Mouse (Mus musculus): ENCODE data around the gene Strip1. TPM values are rescaled to one million over a fixed set of nuclear protein-coding genes. Genes with fewer than 3 reads are reported as not detected.
"Not testable (repeated sequence)": the region's sequence is repeated elsewhere in the genome, so short reads cannot be mapped to it uniquely, and the experiment has no call there.

The Strip1 gene
- total RNA-seq (2021), result 10 to 100 TPM; 31.1 to 33.5 TPM
- long read RNA-seq, experiment 1, transcript Strip1-201 (21 exons, 3,215 nt), result major isoform, 21 of 33 reads
- long read RNA-seq, experiment 1, partial matches to known transcripts, result 7 of 33 reads
- long read RNA-seq, experiment 1, other reads (novel, unspliced or antisense), result 3 of 33 reads
- long read RNA-seq, experiment 2, transcript Strip1-201 (21 exons, 3,215 nt), result major isoform, 16 of 20 reads
- long read RNA-seq, experiment 2, partial matches to known transcripts, result 0 of 20 reads
- long read RNA-seq, experiment 2, other reads (novel, unspliced or antisense), result 3 of 20 reads

DNA sequence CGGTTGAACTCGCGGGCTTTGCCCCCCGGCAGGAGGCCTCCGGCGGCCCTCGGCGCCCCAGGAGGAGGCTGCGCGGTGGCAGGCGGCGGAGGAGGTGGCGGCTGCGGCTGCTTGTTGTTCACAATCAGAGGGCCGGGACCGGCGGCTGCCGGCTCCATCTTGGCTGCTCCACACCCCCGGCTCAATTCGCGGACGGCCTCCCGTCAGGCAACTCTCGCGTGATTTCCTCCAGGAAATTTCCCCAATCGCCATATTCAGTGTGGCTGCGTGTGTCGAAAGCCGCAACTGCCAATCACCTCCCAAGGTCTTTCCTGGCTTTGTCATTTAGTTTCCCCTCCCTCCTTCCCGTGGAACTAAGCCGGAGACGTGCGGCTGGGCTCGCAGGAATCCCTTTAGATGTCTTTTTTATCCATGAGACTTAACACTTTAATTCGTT lies at the start of gene Strip1:
Strip1 (minus strand) TSS at position 172 of the 436 bp plus-strand sequence.
- DNase-seq, result peak; percentile 94 to 95

DNA sequence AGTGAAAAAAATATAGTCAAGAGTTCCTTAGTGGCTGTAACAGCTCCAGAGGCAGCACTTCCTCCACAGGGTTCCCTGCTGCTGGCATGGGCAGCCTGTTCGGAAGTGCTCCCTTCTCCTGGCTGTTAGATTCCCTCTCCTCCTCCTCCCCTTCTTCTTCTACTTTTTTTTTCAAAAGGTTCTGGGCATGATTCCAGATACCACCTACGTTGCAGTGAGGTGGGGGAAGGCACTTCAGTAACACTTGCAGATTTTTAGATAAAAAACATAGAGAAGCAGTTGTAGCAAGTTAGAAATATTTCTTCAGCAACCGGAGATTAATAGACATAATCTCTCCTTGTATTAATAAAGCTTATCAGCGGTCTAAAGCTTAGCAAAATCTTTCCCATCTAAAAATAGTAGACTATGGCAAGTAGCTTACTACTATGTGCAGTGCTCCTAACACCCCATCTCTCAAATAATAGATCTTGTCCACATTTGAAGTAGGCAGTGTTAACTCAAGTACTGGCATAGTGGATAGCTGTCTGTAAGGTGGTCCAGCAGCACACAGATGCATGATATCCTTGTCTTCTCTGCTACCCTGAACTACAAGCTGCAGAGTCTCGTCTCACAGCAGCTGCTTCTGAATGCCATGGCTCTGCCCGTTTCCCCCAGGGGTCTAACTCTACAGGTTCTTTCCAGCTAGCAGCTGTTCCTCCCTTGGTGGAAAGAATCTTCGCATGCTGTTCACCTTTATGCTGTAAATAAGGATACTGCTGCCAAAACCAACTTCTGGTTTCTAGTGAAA lies 49.5 kb upstream of the Strip1 start:
- peak in 1 of 2 experiments; percentile 46 for DNase-seq

DNA sequence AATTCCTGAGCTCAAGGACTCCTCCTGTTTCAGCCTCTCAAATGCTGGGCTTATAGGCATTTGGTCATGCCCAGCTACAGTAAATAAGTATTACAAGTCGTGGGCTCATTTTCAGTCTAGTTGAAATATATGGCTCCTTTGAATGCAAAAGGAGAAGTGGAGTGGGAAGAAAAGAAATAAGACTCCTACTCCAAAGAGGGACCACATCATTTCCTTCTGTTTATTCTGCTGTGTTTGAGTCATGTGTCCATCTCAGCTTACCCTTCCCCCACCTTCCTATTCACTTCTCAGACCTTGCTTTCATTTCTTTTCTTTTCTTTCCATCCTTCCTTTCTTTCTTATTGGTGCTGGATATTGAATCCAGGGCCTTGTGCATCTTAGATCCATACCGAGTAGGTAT lies 40.0 kb upstream of the Strip1 start:
- DNase-seq, result no peak

DNA sequence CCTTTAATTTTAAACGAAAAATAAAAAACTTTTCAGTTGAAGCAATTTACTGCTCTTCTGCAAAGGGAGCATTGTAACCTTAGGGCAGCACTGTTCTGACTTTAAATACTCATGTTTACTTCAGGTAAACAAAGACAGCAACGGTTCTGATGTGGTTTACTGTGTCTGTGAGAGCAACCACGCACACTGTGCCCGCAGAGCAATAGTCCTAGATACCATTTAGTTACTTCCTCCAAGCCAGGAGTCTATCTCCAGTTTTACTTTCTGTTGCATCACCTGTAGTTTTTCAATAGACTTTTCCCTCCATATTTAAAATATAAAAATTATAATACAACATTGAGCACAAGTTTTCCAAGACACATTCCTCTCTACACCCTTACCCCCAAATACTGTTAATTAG lies 39.0 kb upstream of the Strip1 start:
- no peak for DNase-seq

DNA sequence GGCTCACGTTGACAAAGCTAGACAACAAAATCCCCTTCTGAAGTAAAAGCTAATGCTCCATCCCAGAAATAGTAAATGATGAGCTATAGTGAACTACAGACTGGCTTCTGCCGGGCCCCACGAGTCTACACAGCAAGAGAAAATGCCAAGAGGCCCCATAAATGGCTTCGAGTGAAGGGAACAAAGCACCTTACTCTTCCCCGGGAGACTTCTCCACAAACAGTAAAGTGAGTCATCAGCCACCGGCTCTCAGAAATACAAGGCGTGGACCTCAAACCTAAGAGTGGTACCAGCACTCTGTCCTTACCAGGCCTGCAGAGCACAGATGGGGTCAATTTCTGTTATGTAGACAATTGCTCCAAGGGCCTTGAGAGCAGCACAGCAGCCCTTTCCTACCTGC lies 37.3 kb upstream of the Strip1 start:
- DNase-seq, result no peak

DNA sequence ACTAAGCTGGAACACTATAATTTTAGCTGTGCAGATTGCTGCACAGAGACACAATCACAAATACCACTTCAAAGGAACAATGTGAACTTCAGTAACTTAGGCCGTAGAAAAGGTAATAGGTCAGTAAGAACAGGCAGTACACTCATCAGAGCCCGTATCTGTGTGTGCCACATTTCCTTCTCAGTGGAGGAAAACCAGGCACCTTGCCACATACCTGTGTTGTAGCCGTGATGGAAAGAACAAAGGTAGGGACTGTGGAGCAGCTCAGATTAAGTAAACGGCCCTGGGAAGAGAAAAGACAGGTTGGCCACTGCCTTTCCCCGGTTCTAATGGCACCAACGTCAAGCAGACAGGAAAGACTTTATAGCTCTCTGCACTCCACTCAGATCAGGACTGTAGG lies 35.9 kb upstream of the Strip1 start:
- no peak for DNase-seq

DNA sequence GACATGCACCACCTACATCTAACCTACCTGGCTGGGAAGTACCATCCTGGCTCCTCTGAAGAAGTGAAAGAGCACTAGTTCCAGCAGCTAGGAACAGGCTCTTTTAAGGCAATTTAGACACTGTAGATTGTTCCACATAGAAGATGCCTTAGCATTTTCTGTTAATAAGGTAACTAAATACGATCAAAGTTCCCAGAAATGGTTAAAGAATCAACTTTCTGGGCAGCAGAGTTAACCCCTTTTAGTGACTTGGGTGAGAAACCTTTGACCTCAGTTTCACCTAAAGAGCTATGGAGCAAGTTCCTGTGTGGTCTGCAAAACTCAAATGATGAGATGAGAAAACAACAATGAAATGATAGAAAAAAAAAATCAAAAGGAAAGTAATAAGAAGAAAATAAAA lies 33.1 kb upstream of the Strip1 start:
- DNase-seq, result no peak

DNA sequence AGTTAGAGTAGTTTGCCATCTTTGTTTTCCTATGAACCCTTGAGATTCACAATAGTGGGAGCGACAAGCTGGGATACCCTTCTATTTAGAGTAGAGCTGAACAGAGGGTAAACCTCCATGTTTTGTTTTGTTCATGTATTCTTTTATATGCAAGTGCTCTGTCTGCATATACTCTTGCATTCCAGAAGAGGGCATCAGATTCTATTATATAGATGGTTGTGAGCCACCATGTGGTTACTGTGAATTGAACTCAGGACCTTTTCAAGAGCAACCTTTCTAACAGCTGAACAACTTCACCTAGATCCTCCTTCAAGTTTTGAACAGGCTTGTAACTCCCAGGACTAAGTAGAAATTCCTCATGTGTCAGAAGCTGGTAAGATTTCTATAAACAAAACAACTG lies 27.5 kb upstream of the Strip1 start:
- no peak for DNase-seq

DNA sequence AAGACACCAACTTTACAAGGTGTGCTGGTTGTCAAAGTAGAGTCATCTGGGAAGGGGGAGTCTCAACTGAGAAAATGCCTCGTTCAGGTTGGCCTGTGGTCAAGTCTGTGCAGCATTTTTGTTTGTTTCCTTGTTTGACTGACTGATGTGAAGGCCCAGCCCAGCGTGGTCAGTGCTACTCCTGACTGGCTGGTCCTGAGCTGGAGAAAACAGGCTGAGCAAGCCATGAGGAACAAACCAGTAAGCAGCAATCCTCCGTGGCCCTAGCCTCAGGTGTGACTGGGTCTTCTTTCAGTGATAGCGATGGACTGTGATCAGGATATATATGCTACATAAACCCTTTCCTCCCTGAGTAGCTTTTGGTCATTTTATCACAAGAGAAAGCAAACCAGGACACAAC lies 25.4 kb upstream of the Strip1 start:
- no peak for DNase-seq

DNA sequence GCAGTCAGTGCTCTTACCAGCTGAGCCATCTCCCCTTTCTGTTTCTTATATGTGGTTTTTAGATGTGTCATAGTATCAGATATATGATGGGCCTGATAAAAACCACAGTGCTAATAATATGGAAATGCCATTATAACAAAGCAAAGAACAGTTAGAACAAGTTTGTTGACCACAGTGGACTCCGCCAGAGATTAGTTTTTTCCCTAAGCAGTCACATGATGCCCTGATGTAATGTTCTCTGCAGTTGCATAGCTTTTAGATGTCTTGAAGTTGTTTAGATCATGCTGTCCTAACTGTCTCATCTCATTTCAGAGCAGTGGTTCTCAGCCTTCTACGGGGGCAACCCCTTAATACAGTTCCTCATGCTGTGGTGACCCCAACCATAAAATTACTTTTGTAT lies 24.7 kb upstream of the Strip1 start:
- no peak for DNase-seq

DNA sequence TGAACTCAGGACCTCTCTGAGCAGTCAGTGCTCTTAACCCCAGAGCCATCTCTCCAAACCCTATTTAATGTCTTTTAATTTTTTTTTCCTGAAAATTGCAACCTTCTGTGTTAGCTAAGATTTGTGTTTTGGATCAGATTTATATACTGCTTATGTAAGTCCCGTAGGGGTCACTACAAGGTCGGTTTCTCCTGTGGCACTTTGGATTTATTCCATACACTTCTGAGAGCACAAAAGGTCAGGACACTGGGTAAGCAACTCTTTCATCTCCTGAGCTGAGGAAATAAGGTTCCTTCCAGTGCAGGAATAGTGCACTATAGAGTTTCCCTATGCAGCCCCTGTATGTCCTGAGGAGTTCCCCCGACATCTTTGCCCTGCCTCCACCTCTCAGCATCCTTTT lies 24.0 kb upstream of the Strip1 start:
- no peak for DNase-seq

DNA sequence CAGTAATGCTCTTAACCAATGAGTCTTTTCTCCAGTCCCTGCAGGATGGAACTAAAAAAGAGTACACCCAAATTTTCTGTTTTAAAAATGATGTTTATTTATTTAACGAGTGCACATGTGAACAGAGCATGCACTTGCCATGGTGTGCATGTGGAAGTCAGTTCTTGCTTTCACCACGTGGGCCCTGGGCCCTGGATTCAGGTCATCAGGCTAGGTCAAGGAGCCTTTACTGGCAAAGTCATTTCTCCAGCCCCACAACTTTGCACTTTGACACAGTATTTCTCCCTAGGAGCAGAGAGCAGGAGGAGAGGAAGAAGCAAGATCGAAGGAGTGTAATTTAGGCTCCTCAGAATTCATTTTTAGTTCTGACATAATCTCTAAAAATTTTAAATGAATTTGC lies 23.4 kb upstream of the Strip1 start:
- peak in 1 of 2 experiments; percentile 15 for DNase-seq

DNA sequence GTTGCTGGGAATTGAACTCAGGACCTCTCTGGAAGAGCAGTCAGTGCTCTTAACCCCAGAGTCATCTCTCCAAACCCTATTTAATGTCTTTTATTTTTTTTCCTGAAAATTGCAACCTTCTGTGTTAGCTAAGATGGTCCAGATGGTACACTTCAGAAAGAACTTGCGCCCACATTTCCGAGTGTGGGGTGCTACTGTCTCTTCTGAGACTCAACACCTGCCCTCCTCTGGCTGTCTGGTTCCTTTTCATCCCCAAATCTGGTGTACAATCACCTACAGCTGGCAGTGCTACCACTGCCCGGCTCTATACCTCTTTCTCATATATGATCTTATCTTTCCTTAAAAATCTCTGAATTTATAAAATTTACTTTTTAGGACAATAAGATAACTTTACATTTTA lies 21.5 kb upstream of the Strip1 start:
- DNase-seq, result no peak

DNA sequence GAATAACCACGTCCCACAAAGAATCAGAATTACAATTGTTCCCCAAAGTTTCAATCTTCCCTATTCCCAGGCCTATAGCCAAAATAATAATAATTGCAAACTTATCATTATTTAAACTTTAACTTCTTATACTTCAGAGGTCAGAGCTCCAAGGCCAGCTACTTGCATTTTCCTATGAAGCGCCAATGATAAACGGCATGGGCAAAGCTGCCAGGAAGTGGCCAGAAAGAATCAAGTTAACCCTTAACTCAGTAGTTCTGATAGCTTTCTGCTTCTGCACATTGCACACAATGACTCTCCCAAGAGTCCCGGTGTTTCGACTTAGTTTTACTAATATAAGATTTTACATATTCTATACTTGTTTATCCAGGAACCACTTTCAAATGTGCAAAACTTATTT lies 18.8 kb upstream of the Strip1 start:
- DNase-seq, result not testable (repeated sequence)

DNA sequence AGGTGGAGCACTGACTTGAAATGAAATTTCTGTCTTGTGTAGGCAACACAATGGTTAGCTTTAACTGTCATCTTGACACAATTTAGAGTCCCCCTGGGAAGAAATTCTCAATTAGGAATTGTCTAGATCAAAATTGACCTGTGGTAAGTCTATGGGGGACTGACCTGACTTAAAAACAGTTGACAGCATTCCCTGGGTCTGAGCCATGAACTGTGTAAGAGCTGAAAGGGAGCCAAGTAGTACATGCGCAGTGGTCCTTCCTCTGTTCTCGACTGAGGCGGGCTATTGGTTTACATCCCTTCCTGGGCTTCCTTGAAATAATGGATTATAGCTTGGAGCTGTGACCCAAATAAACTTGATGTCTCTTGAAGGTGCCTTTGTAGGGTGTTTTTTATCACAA lies 15.5 kb upstream of the Strip1 start:
- peak in 1 of 2 experiments; percentile 24 for DNase-seq

DNA sequence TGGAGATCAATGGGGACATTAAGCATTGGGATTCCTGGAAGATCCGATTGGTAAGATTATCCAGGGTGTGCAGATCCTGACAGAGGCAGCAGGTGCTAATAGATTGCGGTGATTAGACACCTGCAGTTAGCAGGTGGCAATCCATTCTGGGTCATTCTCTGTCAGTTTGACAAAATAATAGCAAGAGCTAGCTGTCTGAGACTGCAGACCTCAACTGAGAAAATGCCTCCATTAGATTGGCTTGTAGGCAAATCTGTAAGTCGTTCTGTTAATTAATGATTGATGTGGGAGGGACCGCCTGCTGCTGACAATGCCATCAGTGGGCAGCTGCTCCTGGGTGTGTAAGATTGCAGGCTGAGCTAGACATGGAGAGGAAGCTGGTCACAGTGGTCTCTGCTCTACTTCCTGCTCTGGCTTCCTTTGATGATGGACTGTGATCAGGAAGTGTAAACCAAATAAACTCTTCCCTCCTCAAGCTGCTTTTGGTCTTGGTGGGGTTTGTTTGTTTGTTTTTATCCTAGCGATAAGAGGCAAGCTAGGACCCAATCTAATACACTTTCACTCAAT lies 6.2 kb upstream of the Strip1 start:
- DNase-seq, result no peak

DNA sequence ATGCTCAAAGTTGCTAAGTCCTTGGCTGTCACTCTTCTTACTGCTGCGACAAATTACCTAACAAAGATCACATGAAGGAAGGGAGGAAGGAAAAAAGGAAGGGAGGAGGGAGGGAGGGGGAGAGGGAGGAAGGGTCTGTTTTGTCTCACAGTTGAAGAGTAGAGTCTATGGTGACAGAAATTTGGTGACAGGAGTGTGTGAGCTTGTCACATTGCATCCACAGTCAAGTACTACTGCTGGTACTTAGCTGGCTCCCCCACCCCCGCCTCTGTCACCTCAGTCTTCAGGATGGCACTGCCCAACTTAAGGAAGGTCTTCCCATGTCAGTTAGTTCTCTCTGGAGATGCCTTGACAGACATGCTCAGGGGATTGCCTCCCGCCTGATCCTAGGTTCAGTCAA lies 4.7 kb upstream of the Strip1 start:
- no peak for DNase-seq

DNA sequence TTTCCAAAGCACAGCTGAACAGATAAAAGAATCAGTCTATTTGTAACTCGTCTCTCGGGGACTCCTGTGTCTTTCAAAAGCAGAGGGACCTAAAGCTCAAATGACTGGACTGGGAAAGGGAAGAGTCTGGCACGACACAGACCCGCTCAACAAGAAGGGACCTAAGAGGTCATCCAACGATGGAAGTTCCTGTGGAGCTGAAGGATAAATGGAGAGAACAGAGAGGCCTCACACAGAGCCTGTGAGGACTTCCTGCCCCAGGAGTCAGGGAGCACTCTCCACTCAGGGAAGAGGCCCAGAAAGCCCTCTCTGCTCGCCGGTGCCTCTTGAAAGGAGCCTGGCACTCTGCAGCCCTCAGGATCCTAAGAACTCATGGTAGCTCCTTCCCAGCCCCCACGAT lies 4.3 kb upstream of the Strip1 start:
- DNase-seq, result no peak

DNA sequence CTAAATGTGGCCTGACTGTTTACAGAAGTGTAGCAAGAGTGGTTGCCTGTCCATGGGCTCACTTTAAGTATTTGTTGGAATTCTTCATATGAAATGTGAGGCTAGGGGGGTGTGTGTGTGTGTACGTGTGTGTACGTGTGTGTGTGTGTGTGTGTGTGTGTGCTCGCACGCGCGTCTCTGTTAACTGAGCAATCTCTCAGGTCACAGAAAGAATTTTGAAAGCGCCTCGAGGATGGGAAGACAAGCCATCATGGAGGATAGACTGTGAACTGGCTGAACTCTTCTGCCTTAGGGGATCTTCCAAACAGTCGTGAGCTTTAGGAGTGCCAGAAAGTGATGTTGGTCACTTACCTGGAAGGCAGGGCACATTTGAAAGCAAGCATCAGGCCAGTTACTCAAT lies 2.4 kb upstream of the Strip1 start:
- no peak for DNase-seq

DNA sequence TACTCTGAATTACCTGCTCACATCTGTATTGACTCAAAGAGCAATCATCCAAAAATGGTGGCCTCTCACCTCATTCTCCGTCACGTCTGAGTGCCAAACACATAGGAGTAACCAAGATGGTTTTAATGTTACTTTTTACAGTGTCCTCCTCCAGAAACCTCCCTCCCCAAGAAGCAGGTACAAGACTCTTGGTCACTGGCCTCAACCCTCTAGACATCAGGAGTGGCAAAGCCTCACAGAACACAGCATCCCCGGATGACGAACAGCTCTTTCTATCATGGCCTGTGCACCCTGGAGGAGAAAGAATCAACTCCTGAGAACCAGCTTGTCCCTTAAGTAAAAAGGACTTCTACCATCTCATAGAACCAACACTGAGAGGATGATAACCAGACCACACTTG lies 1.3 kb upstream of the Strip1 start:
- no peak for DNase-seq

DNA sequence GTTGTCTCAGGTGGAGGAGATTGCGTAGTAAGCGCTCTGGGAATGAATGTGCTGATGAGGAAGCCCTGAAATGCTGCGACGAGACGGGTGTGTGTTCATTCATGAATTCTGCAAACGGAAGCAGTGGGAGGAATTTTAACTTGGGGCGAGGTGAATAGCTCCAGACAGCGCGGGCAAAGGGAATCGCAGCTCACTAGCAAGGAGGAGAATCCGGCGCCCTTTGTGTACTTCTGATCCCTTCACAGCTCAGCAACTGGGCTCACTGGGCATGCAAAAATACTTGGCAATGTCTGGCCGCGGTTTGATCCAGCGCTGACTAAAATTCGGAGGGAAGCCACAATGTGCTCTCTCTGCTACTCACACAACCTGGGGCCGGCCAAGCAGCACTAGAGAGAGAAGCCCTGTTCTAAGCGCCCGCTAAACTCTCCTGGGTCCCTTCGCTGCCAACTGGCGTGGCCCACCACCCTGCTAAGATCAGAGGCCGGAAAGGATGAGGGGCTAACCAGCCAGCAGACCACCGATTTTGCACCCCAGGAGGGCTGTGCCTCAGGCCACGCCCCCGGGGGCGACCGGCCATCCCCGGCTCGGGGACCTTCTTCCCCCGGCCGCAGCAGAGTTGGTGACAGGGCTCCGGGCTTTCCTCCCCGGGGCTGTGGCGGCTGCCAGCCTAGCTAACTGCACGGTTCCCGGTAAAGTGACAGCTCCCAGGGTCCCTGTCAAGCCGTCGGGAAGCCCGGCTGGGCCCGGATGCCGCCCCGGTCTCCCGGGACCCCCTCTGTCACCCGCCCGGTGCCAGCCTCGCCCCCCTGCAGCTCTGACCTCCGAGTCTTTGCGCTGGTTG lies 592 bp downstream of the Strip1 start, which contains the start of gene Gm10961:
Gm10961 (plus strand) TSS at position 641 of the 841 bp plus-strand sequence.
- DNase-seq, result peak; percentile 61 to 74

DNA sequence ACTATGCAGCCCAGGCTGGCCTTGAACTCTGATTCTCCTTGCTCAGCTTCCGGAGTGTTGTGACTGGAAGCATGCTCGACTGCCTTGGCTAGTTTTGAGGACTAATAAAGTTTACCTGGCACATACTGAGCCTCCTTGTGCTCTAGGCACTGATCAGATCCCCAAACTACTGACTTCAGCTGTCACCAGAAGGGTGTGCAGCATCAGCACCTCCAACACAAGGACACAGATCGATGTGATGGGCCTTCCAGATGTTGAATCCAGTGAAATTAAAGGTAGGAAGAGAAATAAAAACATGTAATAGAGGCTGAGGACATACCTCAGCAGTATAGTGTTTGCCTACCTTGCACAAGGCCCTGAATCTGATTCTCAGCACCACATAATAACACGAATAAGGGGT lies 2.1 kb downstream of the Strip1 start:
- no peak for DNase-seq

Data from adrenal gland, postnatal 36 days (tissue).